Mouse (Mus musculus): ENCODE measurements around the gene Thyn1.

Gene Thyn1

DNA sequence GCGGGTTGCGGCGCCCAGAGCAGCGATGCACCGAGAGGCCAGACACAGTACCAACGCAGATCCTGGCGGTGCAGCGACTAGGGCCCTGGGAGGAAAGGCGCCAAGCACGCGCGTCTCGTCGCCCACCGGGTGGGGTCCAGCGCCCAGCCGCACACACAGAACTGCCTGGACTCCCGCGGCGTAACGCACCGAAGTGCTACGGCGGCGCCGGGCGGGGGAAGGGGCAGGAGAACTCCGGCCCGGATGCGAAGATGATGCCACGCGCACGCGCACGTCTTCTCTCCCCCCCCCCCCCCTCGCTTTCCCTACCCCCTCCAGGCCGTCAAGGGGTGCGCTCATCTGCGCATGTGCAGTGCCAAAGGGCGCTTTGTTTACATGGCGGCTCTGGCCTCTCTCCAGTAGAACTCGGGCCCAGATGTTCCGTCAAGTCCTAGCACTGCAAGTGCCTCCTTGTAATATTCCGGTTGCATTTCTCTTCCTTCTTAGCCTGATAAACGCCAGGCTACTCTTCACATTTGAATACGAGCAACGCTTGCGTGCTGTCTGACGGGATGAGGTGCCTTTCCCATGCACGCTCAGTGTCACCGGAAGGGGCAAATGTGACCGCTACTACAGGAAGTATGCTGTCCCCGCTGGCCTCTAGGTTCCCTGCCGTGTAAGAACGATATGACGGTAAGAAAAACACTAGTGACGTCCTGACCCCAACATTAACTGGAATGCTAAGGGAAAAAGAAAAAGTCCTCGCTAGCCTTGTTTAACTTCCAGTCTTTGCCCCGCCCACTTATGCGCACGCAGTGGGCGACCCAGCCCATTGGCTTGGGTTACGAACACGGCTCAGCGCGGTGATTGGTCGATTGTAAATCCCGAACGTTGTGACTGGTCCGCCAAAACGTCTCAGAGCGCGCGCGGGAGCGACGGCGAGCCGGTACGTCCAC, 30.6 kb downstream of the Thyn1 start, which contains the start of the genes Vps26b and Ncapd3:
Gene Vps26b (minus strand): TSS at position 238 of the 935 bp plus-strand sequence.
Gene Ncapd3 (plus strand): TSS at position 348 of the 935 bp plus-strand sequence.
- peak; percentile 97 for DNase-seq (ENCODE audit: low spot score)

- DNase-seq (ENCODE audit: low spot score): no peak
Measured at GRCm38 (mm10) chr9:27030763-27031100, 31.2 kb downstream of the Thyn1 start.

DNA sequence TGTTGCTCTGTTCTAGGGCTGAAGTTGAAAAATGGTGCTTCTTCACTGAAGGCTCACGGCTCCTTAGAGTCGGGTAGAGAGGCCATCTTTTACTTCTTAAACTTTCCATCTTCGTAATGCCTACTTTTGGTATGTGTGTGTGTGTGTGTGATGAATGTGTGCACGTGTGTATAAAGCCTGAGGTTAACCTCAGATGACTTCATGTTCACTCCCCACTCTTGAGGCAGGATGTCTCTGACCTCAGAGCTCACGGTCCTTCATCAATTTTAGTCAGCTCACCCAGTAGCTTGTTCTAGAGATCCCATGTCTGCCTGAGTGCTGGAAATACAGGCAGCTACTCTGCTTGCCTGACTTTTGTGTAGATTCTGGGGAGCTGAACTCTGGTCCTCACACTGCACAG, 44.4 kb downstream of the Thyn1 start:
- DNase-seq (ENCODE audit: low spot score): no peak

GRCm38 (mm10) chr9:27049492-27049891, 50.0 kb downstream of the Thyn1 start:
- no peak for DNase-seq (ENCODE audit: low spot score)

Measured in testis, postnatal 14 days (tissue).